Mouse (Mus musculus) forebrain, embryonic 15.5 days (tissue): ENCODE measurements at regions not wholly inside any gene's neighbourhood (a gene's known extent, or its start where the extent isn't known, plus 50 kb on each side); places are given as distances from the start of the nearest gene placed in this dataset.
A peak's percentile ranks its signal among the peaks of the same experiment; 100 is the strongest.

ENCODE experiments used
- ATAC-seq: fragments of 200-750 bp; cut with Nextera tagmentation; replicated peaks from 2 replicates; pipeline ENCODE4 v1.8.0; 2017; ENCODE audit warnings: mild to moderate bottlenecking, moderate TSS enrichment, moderate library complexity
- H3K27ac ChIP-seq: fragments of 300-500 bp; sonication (generic); replicated peaks from 2 replicates; pipeline ENCODE4 v1.5.1; 2015; ENCODE audit warnings: mild to moderate bottlenecking, inconsistent platforms
- H3K27me3 ChIP-seq: fragments of 300-500 bp; sonication (generic); 2 replicates; pipeline ENCODE4 v1.6.1; 2015; ENCODE audit warnings: inconsistent platforms
- H3K36me3 ChIP-seq: fragments of 300-500 bp; sonication (generic); 2 replicates; pipeline ENCODE4 v1.6.1; 2015; ENCODE audit warnings: mild to moderate bottlenecking, inconsistent platforms
- H3K4me1 ChIP-seq: fragments of 300-500 bp; sonication (generic); 2 replicates; pipeline ENCODE4 v1.6.1; 2015; ENCODE audit warnings: inconsistent platforms
- H3K4me2 ChIP-seq: fragments of 300-500 bp; sonication (generic); replicated peaks from 2 replicates; pipeline ENCODE4 v1.6.1; 2015; ENCODE audit warnings: mild to moderate bottlenecking, inconsistent platforms
- H3K4me3 ChIP-seq: fragments of 300-500 bp; sonication (generic); 2 replicates; pipeline ENCODE4 v1.5.1; 2015; ENCODE audit warnings: mild to moderate bottlenecking, inconsistent platforms
- H3K9ac ChIP-seq: fragments of 300-500 bp; sonication (generic); replicated peaks from 2 replicates; pipeline ENCODE4 v1.6.1; 2015; ENCODE audit warnings: mild to moderate bottlenecking, inconsistent platforms
- H3K9me3 ChIP-seq: fragments of 300-500 bp; sonication (generic); 2 replicates; pipeline ENCODE4 v1.6.1; 2016; ENCODE audit warnings: inconsistent platforms
- WGBS: fragments of 180-500 bp; shearing (Covaris S2); methylation state at CpG from one replicate; pipeline ENCODE4 v1.1.7; 2015; ENCODE audit warnings: mixed read lengths; 5-methylcytosine and 5-hydroxymethylcytosine counted together

DNA sequence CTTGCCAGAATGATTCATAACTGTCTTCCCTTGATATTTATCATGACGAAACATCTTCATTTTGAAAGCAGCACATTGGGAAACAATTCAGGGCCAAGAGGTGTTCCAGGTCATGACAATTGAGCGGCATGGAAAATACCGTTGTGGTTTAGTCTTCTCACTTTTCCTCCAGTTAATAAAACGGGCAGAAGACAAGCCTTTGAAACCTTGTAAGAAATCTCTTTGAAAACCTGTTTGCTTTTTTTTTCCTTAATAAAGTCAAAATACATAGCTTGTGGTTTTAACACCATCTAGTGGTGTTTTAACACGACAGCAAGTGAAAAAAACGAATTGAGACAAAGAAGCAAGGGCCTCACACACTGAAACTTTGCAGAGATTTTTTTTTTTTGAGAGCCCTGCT, 1389.0 kb upstream of the Acvr2a start:
- H3K27ac ChIP-seq = no peak overlapping the region
- no peak overlapping the region; the same call in 1 of the 2 replicates for H3K4me3 ChIP-seq
- WGBS = 28% methylated on average over 6 of the region's 6 CpGs
- H3K27me3 ChIP-seq = no peaks in the 10 kb centered on the region
- H3K9me3 ChIP-seq = no peaks in the 10 kb centered on the region
- no peak overlapping the region; the same call in 1 of the 2 replicates for H3K9ac ChIP-seq
- no peak for ATAC-seq
- peaks cover 5% of the 10 kb centered on the region; the same call in 1 of the 2 replicates for H3K4me1 ChIP-seq
- H3K4me2 ChIP-seq = peak overlapping the region; percentile 31; the same call in 1 of the 2 replicates
- H3K36me3 ChIP-seq = no peaks in the 10 kb centered on the region

DNA sequence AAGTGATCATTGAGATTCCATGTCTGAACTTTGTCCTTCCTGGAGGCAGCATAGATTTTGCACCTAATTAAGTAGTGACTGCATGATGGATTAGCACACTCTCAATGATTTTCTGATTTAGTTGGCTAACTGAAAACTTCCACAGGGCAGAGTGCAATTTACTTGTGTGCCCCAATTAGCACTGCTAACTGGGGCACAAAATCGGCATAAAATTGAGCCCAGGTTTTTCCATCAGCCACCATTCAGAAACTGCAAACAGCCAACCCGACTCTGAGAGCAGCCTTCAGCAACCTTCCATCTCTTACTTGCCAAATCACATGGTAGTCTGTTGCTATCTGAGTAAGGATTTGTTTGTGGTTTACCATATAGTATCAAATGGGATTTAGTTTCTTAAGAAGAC, 1384.1 kb upstream of the Acvr2a start:
- ATAC-seq = 0 out of 2 replicates have a peak, but pooled peaks have one; percentile 46

DNA sequence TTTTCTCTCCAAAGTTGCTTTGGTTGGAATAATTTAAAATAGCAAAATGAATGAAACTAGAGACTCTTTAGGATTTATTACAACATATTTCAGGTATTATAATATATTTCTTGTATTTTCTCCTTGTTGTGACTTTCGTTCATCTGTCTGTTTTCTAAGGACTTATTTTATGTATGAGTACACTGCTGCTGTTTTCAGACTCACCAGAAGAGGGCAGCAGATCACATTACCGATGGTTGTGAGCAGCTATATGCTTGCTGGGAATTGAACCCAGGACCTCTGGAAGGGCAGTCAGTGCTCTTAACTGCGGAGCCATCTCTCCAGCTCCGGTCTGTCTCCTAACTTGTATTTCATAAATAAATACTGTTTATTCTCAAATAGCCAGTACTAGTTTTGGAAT, 1347.9 kb upstream of the Acvr2a start:
- H3K27me3 ChIP-seq = no peaks in the 10 kb centered on the region
- WGBS = 70% methylated on average over 4 of the region's 4 CpGs
- no peak overlapping the region for H3K4me3 ChIP-seq
- no peaks in the 10 kb centered on the region for H3K9me3 ChIP-seq
- no peak overlapping the region for H3K9ac ChIP-seq
- no peaks in the 10 kb centered on the region for H3K4me1 ChIP-seq
- ATAC-seq = no peak
- H3K36me3 ChIP-seq = no peaks in the 10 kb centered on the region
- no peak overlapping the region for H3K27ac ChIP-seq
- no peak overlapping the region for H3K4me2 ChIP-seq

More for the DNA sequence above, 1384.1 kb upstream of the Acvr2a start:
- H3K36me3 ChIP-seq = no peaks in the 10 kb centered on the region
- H3K4me2 ChIP-seq = no peak overlapping the region
- H3K9ac ChIP-seq = no peak overlapping the region
- no peak overlapping the region for H3K27ac ChIP-seq
- H3K27me3 ChIP-seq = no peaks in the 10 kb centered on the region
- H3K4me3 ChIP-seq = no peak overlapping the region
- peaks cover 1% of the 10 kb centered on the region; the same call in 1 of the 2 replicates for H3K4me1 ChIP-seq
- 41% methylated on average over 2 of the region's 2 CpGs for WGBS
- H3K9me3 ChIP-seq = no peaks in the 10 kb centered on the region

DNA sequence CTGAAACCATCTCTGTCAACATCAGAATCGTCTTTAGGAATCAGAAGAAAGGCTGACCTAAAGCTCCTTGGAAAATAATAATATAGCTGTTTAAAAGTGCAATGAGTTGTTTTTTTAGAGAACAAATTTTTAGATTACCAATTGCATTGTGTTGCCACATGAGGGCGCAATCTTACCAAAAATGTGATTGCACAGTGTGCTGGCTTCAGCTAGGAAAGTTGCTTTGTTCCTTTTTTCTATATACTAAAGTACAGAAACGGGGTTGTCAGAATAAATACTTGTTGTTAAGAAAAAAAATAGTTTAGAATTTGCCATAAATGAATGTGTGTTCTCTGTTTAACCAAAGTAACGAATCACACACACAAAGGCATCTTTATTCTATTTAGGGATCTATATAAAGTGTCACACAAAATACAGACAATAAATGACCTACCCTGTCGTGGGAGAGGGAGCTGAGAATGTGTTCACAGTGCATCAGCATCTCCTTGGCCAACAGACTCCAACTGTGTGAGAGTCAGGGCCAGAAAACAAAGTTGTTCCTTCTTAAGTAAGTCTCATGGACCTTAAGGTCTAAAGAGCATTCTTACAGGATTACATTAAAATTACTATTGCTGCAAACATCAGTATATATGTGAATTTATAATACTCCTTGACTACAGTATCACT, 1321.9 kb upstream of the Acvr2a start:
- H3K4me2 ChIP-seq = no peak overlapping the region
- WGBS = 7% methylated on average over 5 of the region's 5 CpGs

More for the DNA sequence above, 1321.9 kb upstream of the Acvr2a start:
- H3K27me3 ChIP-seq = no peaks in the 10 kb centered on the region
- no peak overlapping the region for H3K9ac ChIP-seq
- peak; percentile 78 for ATAC-seq
- H3K36me3 ChIP-seq = no peaks in the 10 kb centered on the region
- no peak overlapping the region for H3K27ac ChIP-seq
- no peaks in the 10 kb centered on the region for H3K4me1 ChIP-seq
- H3K9me3 ChIP-seq = no peaks in the 10 kb centered on the region
- no peak overlapping the region for H3K4me3 ChIP-seq
